Mouse (Mus musculus) stomach, embryonic 16.5 days (tissue): ENCODE results near the gene Tgm1. TPM values are rescaled to one million over a fixed set of nuclear protein-coding genes. Genes with fewer than 3 reads are reported as not detected.

ENCODE experiments used
- ATAC-seq: fragments of 200-750 bp; cut with Nextera tagmentation; 2 replicates; pipeline ENCODE4 v1.8.0; 2017; ENCODE audit warnings: moderate number of reproducible peaks, moderate TSS enrichment; ENCODE audit not compliant: insufficient read depth, low FRiP score
- H3K27ac ChIP-seq: fragments of 300-500 bp; sonication (generic); 2 replicates; pipeline ENCODE4 v1.5.1; 2014; ENCODE audit warnings: low read length
- H3K27me3 ChIP-seq: fragments of 300-500 bp; sonication (generic); 2 replicates; pipeline ENCODE4 v1.6.1; 2014; ENCODE audit warnings: low read length, control low read depth, mixed read lengths; ENCODE audit not compliant: control insufficient read depth, insufficient read depth
- H3K36me3 ChIP-seq: fragments of 300-500 bp; sonication (generic); 2 replicates; pipeline ENCODE4 v1.6.1; 2014; ENCODE audit warnings: low read length; ENCODE audit not compliant: control insufficient read depth, insufficient read depth
- H3K4me1 ChIP-seq: fragments of 300-500 bp; sonication (generic); 2 replicates; pipeline ENCODE4 v1.6.1; 2014; ENCODE audit warnings: low read length, control low read depth, mixed read lengths; ENCODE audit not compliant: control insufficient read depth, insufficient read depth
- H3K4me2 ChIP-seq: fragments of 300-500 bp; sonication (generic); 2 replicates; pipeline ENCODE4 v1.6.1; 2014; ENCODE audit warnings: low read depth, low read length, mixed read lengths
- H3K4me3 ChIP-seq: fragments of 300-500 bp; sonication (generic); replicated peaks from 2 replicates; pipeline ENCODE4 v1.5.1; 2014; ENCODE audit warnings: mild to moderate bottlenecking, low read length
- H3K9ac ChIP-seq: fragments of 300-500 bp; sonication (generic); 2 replicates; pipeline ENCODE4 v1.6.1; 2014; ENCODE audit warnings: low read length
- H3K9me3 ChIP-seq: fragments of 300-500 bp; sonication (generic); replicated peaks from 2 replicates; pipeline ENCODE4 v1.6.1; 2016; ENCODE audit warnings: low read length, control low read depth; ENCODE audit not compliant: control insufficient read depth
- WGBS: fragments of 180-500 bp; shearing (Covaris S2); extraction: QIAGEN DNeasy Blood & Tissue Kit; methylation state at CpG from one replicate; pipeline ENCODE4 v1.1.7; 2014; 5-methylcytosine and 5-hydroxymethylcytosine counted together
- polyA plus RNA-seq: library from polyadenylated mRNA; unstranded; fragments of >200 nt; fragmentation: Nextera tagmentation; extraction: Ambion mirVana; gene quantifications from 2 replicates; pipeline ENCODE4 v1.2.1, GENCODE M21; 2015

The Tgm1 gene
- polyA plus RNA-seq, 1 experiment from 2014 or later, result 53.1 TPM

DNA sequence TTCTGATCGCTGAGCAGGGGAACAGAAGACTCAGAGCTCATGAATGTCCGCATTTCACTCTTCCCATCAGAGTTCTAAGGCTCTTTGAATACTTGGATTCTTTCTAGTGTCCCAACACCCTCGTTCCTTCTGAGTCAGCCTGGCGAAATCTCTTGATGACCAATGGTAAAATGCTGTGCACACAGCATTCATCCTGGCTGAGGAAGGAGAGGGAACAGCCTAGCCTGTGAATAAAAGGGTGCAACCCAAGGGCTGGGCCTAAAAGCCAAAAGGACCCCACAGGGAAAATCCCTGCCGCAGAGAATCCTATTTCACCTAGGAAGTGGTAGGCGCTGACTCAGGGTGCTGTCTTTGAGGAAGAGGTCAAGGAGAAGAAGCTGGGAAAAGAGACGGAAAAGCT lies 16.4 kb upstream of the Tgm1 start:
- Histone ChIP-seq H3K4me3 (no peak overlapping the region), H3K4me1 (no peaks in the 10 kb centered on the region), H3K9ac (no peak overlapping the region), H3K27me3 (no peaks in the 10 kb centered on the region), H3K9me3 (no peaks in the 10 kb centered on the region), H3K4me2 (no peak overlapping the region), H3K27ac (no peak overlapping the region), H3K36me3 (no peaks in the 10 kb centered on the region)
- ATAC-seq, result no peak
- WGBS, result 74% methylated on average over 7 of the region's 7 CpGs

DNA sequence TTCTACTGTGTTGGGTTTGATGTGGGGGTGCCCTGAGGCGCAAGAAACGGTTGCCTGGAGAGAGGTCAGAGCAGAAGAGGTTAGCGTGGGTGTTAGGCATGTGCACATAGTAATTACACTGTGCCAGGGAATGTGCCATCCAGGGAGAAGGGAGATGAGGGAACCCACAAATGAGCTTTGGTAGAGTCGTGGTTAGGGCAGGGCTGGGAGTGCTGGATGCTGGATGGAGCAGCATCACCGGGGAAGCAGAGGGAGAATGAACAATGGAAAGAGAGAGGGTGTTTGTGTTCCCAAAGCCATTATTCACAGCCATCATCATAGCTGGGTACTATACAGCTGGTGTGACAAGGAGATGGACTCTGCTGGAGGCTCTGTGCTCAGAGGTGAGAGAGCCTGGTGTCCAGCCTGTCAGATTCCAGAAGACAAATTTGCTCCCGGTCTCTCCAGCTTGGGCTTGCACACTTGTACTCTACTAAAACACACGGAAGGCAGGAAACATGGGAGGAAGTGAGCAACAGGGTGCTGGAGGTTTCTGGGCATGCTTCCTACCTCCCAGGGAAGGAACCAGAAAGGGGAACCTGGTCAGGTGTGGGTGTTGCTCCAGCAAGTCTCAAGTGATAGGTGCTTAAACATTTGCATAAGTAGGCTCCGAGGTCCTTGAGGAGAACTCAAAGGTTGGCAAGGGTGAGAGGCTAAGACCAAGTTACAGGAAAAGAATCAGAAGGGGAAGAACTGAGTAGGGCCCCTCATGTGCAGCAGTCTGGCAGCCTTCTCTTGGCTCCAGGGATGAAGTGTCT lies 14.4 kb upstream of the Tgm1 start:
- no peaks in the 10 kb centered on the region for H3K36me3 ChIP-seq
- H3K27ac ChIP-seq, result no peak overlapping the region
- H3K9ac ChIP-seq, result no peak overlapping the region
- H3K27me3 ChIP-seq, result no peaks in the 10 kb centered on the region
- ATAC-seq, result no peak
- 48% methylated on average over 8 of the region's 8 CpGs for WGBS
- H3K9me3 ChIP-seq, result no peaks in the 10 kb centered on the region
- H3K4me3 ChIP-seq, result no peak overlapping the region
- no peaks in the 10 kb centered on the region for H3K4me1 ChIP-seq
- H3K4me2 ChIP-seq, result no peak overlapping the region

DNA sequence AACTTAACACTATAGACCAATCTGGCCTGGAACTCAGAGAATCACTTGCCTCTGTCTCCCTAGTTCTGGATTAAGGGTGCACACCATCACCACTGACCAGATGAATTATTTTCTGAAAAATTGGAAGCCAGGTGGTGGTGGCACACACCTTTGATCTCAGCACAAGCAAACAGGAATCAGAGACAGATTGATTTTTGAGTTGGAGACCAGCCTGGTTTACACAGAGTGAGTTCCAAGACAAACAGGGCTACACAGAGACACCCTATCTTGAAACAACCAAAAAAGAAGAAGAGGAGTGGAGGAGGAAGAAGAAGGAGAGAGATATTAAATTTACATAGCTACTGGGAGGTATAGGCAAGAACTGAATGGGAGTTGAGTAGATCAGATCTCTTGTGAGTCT lies 12.5 kb upstream of the Tgm1 start:
- Histone ChIP-seq H3K9me3 (no peaks in the 10 kb centered on the region), H3K27ac (no peak overlapping the region), H3K4me1 (peaks cover 3% of the 10 kb centered on the region; the same call in 1 of the 2 replicates), H3K27me3 (no peaks in the 10 kb centered on the region), H3K4me3 (no peak overlapping the region), H3K4me2 (no peak overlapping the region), H3K9ac (no peak overlapping the region), H3K36me3 (no peaks in the 10 kb centered on the region)
- ATAC-seq, result no peak

DNA sequence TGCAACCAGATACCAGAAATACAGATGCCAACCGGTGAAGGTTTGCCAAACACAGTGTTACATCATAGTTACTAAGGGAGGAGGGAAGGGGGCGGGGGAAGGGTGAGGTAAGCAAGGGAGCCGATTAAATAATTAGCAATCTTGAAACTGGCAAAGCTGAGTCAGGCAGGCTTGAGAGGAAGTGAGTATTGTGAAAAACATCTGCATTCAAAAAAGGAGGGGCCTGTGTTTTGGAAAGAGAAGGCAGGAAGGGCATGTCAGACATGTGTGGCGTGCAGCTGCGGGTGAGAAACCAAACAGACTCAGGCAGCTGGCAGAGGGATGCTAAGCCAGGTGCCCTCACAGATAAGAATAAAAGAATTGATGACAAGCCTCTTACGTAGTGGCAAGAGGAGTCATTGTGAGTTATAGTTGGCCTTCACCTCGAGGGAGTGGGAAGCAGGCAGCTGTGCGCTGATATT lies 10.7 kb upstream of the Tgm1 start:
- ATAC-seq, result no peak
- H3K4me2 ChIP-seq, result no peak overlapping the region
- H3K4me3 ChIP-seq, result no peak overlapping the region
- no peaks in the 10 kb centered on the region for H3K36me3 ChIP-seq
- H3K27me3 ChIP-seq, result no peaks in the 10 kb centered on the region
- H3K4me1 ChIP-seq, result peaks cover 4% of the 10 kb centered on the region; the same call in 1 of the 2 replicates
- H3K9me3 ChIP-seq, result no peaks in the 10 kb centered on the region
- 45% methylated on average over 8 of the region's 8 CpGs for WGBS
- no peak overlapping the region; the same call in 1 of the 2 replicates for H3K9ac ChIP-seq
- H3K27ac ChIP-seq, result peak overlapping the region; percentile 47; the same call in 1 of the 2 replicates

DNA sequence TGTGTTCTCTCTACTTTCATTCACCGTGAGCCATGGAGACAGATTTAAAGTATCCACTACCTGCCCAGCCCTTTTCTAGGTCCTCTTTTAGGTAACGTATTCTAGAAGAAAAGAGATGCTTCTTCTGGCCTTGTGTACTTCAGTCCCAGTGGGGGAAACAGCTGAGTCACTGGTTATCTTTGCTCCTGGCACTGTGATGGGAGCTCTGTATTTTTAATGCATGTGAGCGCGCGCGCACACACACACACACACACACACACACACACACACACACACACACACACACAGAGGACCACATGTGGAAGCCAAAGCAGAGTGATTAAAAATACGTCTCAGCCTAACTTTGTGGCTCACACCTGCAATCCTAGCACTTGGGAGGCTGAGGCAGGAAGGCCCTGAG lies 9.7 kb upstream of the Tgm1 start:
- Histone ChIP-seq H3K4me3 (no peak overlapping the region), H3K27ac (no peak overlapping the region), H3K4me2 (no peak overlapping the region), H3K36me3 (no peaks in the 10 kb centered on the region), H3K27me3 (no peaks in the 10 kb centered on the region), H3K9me3 (no peaks in the 10 kb centered on the region), H3K4me1 (peaks cover 4% of the 10 kb centered on the region; the same call in 1 of the 2 replicates), H3K9ac (no peak overlapping the region)
- WGBS, result 91% methylated on average over 7 of the region's 7 CpGs
- no peak for ATAC-seq

DNA sequence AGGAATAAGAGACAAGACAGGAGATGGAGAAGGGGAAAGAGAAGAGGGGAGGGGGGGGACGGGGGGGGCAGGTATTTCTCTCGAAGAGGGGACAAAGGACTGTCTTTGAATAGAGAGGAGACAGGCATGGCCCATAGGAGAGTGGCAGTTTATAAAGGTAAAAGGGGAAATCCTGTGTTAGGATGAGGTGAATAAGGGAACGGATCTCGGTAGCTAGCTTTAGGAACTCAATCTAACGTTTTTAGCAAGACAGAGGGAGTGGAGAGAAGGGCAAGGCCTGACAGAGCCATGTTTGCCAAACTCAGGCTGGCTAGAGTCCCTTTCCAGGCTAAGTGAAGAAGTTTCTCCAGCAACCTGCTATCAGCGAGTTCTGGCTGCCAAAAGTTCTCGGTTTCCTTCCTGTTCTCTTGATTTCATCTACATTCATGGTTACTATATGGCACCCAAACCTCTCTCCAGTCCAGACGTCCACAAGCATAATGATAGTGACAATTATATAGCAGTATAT lies 8.8 kb upstream of the Tgm1 start:
- Histone ChIP-seq H3K4me2 (peak overlapping the region; percentile 87), H3K9me3 (no peaks in the 10 kb centered on the region), H3K27ac (peak overlapping the region; percentile 18; the same call in 1 of the 2 replicates), H3K27me3 (no peaks in the 10 kb centered on the region), H3K9ac (peak overlapping the region; percentile 92), H3K4me1 (peaks cover 4% of the 10 kb centered on the region; the same call in 1 of the 2 replicates), H3K4me3 (peak overlapping the region; percentile 92), H3K36me3 (no peaks in the 10 kb centered on the region)
- no peak for ATAC-seq
- 51% methylated on average over 8 of the region's 8 CpGs for WGBS

DNA sequence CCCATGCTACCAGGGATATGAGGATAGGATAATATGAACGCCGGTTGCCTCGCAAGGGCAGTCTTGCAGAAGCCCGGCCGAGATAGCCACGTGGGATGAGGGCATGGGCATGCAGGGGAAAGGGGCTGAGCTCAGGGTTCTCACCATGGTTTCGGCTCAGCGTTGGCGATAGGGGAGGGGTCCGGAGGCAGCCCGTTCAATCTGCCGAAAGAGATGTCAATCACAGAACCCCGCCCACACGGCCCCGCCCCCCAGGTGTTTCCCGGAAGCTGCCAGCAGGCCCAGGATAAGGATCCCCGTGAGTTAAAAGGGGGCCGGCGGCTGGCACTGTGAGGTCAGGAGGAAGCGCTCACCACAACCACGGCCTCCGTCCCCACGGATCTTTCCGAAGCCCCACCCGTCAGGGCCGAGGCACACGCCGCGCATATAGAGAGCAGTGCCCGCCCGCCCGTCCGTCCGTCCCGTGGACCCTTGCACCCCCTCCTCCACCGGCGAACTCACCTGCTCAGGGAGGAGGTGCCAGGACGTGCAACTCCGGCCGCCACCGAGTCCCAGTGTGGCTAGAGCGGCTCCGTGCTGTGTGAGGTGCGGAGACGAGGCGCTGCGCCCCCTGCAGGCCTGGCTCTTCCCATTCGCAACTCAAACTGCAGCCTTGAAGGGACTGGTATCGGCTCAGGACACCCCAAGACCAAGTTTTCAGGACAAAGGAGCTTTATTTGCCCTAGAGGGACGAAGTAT lies 8.1 kb upstream of the Tgm1 start, which contains the start of gene Rabggta:
Gene Rabggta (minus strand): TSS at position 564 of the 738 bp plus-strand sequence.
- Histone ChIP-seq H3K27ac (peak within 1 kb of the TSS; percentile 90), H3K9ac (peak within 1 kb of the TSS; percentile 92), H3K4me1 (peaks cover 4% of the 10 kb centered on the region; the same call in 1 of the 2 replicates), H3K9me3 (no peaks in the 10 kb centered on the region), H3K27me3 (no peaks in the 10 kb centered on the region), H3K4me3 (peak within 1 kb of the TSS; percentile 92), H3K4me2 (peak within 1 kb of the TSS; percentile 87), H3K36me3 (no peaks in the 10 kb centered on the region)
- peak; percentile 95 for ATAC-seq
- WGBS, result under 1% methylated on average over 50 of the region's 50 CpGs

DNA sequence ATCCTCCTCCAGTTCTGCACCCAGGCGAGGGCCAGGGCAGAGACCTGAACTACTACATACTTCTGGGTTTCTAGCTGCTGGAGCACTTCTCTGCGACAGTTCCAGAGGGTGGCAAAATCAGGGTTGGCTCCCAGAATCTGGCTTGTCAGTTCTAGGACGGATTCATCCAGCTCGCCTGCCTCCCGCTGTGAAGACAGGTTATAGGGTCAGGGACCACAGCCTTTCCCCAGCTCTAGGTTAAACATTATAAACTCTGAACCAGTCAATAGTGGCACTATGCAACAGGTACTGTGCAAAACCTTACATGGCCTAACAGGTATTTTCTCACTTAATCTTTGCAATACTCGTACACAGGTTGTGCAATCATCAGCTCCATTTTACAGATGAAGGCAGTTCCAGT lies 7.3 kb upstream of the Tgm1 start:
- 72% methylated on average over 6 of the region's 6 CpGs for WGBS

DNA sequence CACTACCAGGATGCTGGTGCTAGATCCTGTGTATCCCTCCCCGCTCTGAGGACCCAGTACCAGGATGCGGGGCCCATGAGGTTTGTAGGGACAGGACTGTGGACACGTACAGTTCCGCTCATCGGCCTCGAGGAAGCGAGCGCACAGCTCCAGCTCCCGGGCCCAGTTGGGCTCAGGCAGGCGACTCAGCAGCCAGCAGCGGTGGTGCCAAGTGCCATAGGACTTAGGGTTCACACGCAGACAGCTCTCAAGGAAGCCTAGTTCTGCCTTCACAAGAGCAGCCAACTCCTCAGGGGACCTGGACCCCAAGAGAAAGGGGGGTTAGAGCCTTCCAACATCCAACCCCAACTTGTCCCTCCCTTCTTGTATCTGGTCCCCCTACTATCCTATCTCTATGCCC lies 6.9 kb upstream of the Tgm1 start:
- H3K4me1 ChIP-seq, result peaks cover 4% of the 10 kb centered on the region; the same call in 1 of the 2 replicates
- ATAC-seq, result no peak
- no peak overlapping the region for H3K27ac ChIP-seq
- H3K9ac ChIP-seq, result no peak overlapping the region; the same call in 1 of the 2 replicates
- H3K9me3 ChIP-seq, result no peaks in the 10 kb centered on the region
- no peaks in the 10 kb centered on the region for H3K36me3 ChIP-seq
- peak overlapping the region; percentile 87; the same call in 1 of the 2 replicates for H3K4me2 ChIP-seq
- 89% methylated on average over 12 of the region's 12 CpGs for WGBS
- no peak overlapping the region for H3K4me3 ChIP-seq
- no peaks in the 10 kb centered on the region for H3K27me3 ChIP-seq

More for the DNA sequence above, 7.3 kb upstream of the Tgm1 start:
- ATAC-seq, result no peak
- Histone ChIP-seq H3K27ac (peak overlapping the region; percentile 60), H3K9me3 (no peaks in the 10 kb centered on the region), H3K9ac (peak overlapping the region; percentile 92; the same call in 1 of the 2 replicates), H3K4me1 (peaks cover 4% of the 10 kb centered on the region; the same call in 1 of the 2 replicates), H3K36me3 (no peaks in the 10 kb centered on the region), H3K27me3 (no peaks in the 10 kb centered on the region), H3K4me2 (peak overlapping the region; percentile 87), H3K4me3 (peak overlapping the region; percentile 92)
